Mouse (Mus musculus): ENCODE results near the gene Tgm1.

DNA sequence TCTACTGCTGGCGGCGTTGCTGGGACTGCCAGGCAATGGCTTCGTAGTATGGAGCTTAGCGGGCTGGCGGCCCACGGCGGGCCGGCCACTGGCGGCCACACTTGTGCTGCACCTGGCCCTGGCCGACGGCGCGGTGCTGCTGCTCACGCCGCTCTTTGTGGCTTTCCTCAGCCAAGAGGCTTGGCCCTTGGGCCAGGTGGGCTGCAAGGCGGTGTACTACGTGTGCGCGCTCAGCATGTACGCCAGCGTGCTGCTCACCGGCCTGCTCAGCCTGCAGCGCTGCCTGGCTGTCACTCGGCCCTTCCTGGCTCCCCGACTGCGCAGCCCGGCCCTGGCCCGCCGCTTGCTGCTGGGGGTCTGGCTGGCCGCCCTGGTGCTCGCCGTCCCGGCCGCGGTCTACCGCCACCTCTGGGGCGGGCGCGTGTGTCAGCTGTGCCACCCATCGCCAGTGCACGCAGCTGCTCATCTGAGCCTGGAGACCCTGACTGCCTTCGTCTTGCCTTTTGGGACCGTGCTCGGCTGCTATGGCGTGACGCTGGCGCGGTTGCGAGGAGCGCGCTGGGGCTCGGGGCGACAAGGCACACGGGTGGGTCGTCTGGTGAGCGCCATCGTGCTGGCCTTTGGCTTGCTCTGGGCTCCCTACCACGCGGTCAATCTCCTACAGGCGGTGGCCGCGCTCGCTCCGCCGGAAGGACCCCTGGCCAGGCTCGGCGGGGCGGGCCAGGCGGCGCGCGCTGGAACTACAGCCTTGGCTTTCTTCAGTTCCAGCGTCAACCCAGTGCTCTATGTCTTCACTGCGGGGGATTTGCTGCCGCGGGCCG, 48.5 kb upstream of the Tgm1 start:
- TF ChIP-seq POLR2A (IDR thresholded peaks at IDR 0.05; ENCODE audit: borderline replicate concordance, low read depth, low read length): no peak
- no peak for TF ChIP-seq CTCF (IDR thresholded peaks at IDR 0.05; ENCODE audit: low read depth, low read length)

Data from bone marrow macrophage, adult 2 months (primary cell).